Mouse (Mus musculus) forebrain, embryonic 12.5 days (tissue): ENCODE measurements around the gene Bmp7. TPM values are rescaled to one million over a fixed set of nuclear protein-coding genes. Genes with fewer than 3 reads are reported as not detected.

Experiments
- ATAC-seq: fragments of 200-750 bp; cut with Nextera tagmentation; 2 replicates; pipeline ENCODE4 v1.8.0; 2017; ENCODE audit warnings: moderate TSS enrichment; ENCODE audit not compliant: low FRiP score
- H3K27ac ChIP-seq: fragments of 300-500 bp; sonication (generic); 2 replicates; pipeline ENCODE4 v1.5.1; 2016; ENCODE audit warnings: mild to moderate bottlenecking
- H3K27me3 ChIP-seq: fragments of 300-500 bp; sonication (generic); 2 replicates; pipeline ENCODE4 v1.6.1; 2016; ENCODE audit warnings: mild to moderate bottlenecking
- H3K36me3 ChIP-seq: fragments of 300-500 bp; sonication (generic); replicated peaks from 2 replicates; pipeline ENCODE4 v1.6.1; 2016; ENCODE audit warnings: mild to moderate bottlenecking
- H3K4me1 ChIP-seq: fragments of 300-500 bp; sonication (generic); 2 replicates; pipeline ENCODE4 v1.6.1; 2016
- H3K4me2 ChIP-seq: fragments of 300-500 bp; sonication (generic); 2 replicates; pipeline ENCODE4 v1.6.1; 2016; ENCODE audit warnings: mild to moderate bottlenecking, moderate library complexity
- H3K4me3 ChIP-seq: fragments of 300-500 bp; sonication (generic); replicated peaks from 2 replicates; pipeline ENCODE4 v1.5.1; 2016; ENCODE audit warnings: mild to moderate bottlenecking
- H3K9ac ChIP-seq: fragments of 300-500 bp; sonication (generic); 2 replicates; pipeline ENCODE4 v1.6.1; 2016; ENCODE audit warnings: mild to moderate bottlenecking
- H3K9me3 ChIP-seq: fragments of 300-500 bp; sonication (generic); 2 replicates; pipeline ENCODE4 v1.6.1; 2016
- WGBS: fragments of 180-500 bp; shearing (Covaris S2); methylation state at CpG from one replicate; pipeline ENCODE4 v1.1.7; 2016; 5-methylcytosine and 5-hydroxymethylcytosine counted together
- polyA plus RNA-seq: library from polyadenylated mRNA; unstranded; fragments of >200 nt; fragmentation: Nextera tagmentation; extraction: Ambion mirVana; gene quantifications from 2 replicates; pipeline ENCODE4 v1.2.1, GENCODE M21; 2016

The Bmp7 gene
- polyA plus RNA-seq, 1 experiment from 2014 or later: 13.2 TPM

DNA sequence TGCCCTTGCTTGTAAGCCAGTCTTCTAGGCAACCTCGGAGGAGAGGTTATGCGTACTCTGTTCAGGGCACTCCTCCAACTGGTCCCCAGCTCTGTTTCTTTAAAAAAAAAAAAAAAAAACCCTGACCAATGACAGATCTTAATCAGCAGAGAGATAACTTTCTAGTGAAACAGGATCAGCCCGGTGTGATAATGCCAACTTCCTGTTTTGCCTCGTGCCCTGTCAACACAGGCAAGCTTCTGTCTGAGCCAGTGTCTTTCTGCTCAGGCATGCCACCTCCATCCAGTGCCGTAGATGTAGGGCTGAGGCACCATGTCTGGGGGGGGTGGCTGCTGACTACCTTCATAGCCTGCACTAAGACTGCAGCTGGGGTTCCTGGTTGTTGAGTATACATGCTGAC, 12.5 kb downstream of the Bmp7 start:
- Histone ChIP-seq H3K36me3 (no peaks in the 10 kb centered on the region), H3K27ac (no peak overlapping the region), H3K9me3 (0 out of 2 replicates have a peak, but pooled peaks cover 4% of the 10 kb centered on the region), H3K4me1 (peaks cover 28% of the 10 kb centered on the region), H3K4me3 (no peak overlapping the region), H3K9ac (no peak overlapping the region), H3K27me3 (peaks cover 14% of the 10 kb centered on the region), H3K4me2 (no peak overlapping the region)
- no peak for ATAC-seq
- WGBS: 84% methylated on average over 5 of the region's 5 CpGs

DNA sequence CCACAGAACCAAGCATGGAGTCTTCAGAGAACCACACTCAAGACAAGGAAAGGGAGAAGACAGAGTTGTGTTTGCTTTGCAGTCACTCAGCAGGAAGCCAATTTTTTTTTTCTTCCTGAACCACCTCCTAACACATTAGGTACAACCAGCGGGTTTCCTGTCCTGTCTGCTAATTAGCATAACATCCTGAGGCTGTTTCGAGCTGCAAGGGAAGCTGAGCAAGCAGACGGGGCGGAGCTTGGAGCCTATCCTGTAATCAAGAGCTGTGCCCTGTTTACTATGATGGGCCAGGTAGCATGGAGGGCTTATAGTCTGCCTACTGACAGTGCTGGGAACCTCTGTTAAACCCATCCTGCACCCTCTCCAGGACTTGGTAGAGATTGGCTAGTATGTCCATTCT, 13.8 kb downstream of the Bmp7 start:
- Histone ChIP-seq H3K4me1 (peaks cover 27% of the 10 kb centered on the region), H3K4me2 (no peak overlapping the region), H3K4me3 (no peak overlapping the region), H3K27me3 (peaks cover 8% of the 10 kb centered on the region), H3K9ac (no peak overlapping the region), H3K9me3 (0 out of 2 replicates have a peak, but pooled peaks cover 4% of the 10 kb centered on the region), H3K36me3 (no peaks in the 10 kb centered on the region), H3K27ac (no peak overlapping the region)
- WGBS: 79% methylated on average over 4 of the region's 4 CpGs
- no peak for ATAC-seq

DNA sequence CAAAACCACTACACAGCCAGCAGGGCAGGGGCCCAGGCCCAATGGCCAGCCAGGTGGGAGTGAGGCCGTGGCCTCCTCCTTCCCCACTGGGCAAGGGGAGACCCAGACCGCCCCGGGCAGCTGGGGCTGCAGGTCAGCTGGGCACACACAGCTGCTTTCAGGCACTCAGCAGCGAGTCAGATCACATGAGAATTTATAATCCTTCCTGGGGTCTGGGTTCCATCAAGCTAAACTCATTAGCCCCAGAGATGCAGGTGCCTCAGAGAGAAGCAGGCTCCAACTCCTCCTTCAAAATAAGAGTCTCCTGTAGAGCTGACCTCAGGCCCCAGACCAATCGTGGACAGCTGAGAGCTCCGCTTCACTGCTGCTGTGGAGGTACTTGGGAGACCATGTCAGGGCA, 15.2 kb downstream of the Bmp7 start:
- H3K36me3 ChIP-seq: no peaks in the 10 kb centered on the region
- peaks cover 3% of the 10 kb centered on the region for H3K27me3 ChIP-seq
- H3K9ac ChIP-seq: no peak overlapping the region
- H3K27ac ChIP-seq: no peak overlapping the region
- H3K4me1 ChIP-seq: peaks cover 27% of the 10 kb centered on the region
- H3K4me2 ChIP-seq: no peak overlapping the region
- no peak overlapping the region for H3K4me3 ChIP-seq
- ATAC-seq: no peak
- 34% methylated on average over 6 of the region's 6 CpGs for WGBS
- H3K9me3 ChIP-seq: 0 out of 2 replicates have a peak, but pooled peaks cover 4% of the 10 kb centered on the region

DNA sequence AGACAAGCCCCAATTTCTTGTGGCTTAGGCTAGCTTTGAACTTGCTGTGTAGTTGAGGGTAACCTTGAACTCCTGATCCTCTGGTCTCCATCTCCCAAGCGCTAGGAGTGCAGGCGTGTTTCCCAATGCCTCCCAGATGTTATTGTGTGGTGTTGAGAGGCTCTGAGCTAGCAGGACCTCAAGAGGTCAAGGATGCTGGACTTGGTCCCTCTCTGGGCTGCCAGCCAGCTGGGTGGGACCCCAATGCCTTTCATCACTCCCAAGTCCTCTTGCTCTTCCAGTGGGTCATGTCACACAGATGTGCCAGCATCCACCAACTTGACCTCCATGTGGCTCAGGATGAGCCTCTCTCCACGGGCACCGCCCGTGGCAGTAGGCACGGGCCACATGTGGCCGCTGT, 16.9 kb downstream of the Bmp7 start:
- ATAC-seq: no peak
- WGBS: 91% methylated on average over 7 of the region's 7 CpGs
- 0 out of 2 replicates have a peak, but pooled peaks cover 4% of the 10 kb centered on the region for H3K9me3 ChIP-seq

DNA sequence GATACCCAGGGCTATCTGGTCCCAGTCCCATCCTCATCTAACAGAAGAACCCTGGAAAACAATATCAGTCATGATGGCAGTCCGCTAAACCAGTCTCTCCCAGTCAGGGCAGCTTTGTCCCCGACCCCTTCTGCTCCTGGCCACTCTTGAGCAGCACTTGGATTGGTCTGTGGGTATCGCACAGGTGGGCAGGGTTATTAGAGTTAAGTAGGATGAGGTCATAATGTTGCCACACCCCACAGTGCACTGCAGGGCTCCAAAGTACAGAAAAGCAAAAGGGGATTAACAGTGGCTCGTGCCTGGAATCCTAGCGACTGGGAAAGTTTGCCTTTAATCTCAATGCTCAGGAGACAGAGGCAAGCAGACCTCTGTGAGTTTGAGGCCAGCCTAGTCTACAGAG, 17.5 kb downstream of the Bmp7 start:
- no peak for ATAC-seq
- Histone ChIP-seq H3K27me3 (no peaks in the 10 kb centered on the region; the same call in 1 of the 2 replicates), H3K36me3 (no peaks in the 10 kb centered on the region), H3K27ac (no peak overlapping the region), H3K9me3 (0 out of 2 replicates have a peak, but pooled peaks cover 4% of the 10 kb centered on the region), H3K4me1 (peaks cover 14% of the 10 kb centered on the region), H3K4me3 (no peak overlapping the region), H3K4me2 (no peak overlapping the region), H3K9ac (no peak overlapping the region)
- 37% methylated on average over 5 of the region's 5 CpGs for WGBS

More for the DNA sequence above, 16.9 kb downstream of the Bmp7 start:
- peaks cover 14% of the 10 kb centered on the region for H3K4me1 ChIP-seq
- no peaks in the 10 kb centered on the region for H3K36me3 ChIP-seq
- no peak overlapping the region for H3K4me3 ChIP-seq
- no peak overlapping the region for H3K4me2 ChIP-seq
- H3K27me3 ChIP-seq: no peaks in the 10 kb centered on the region; the same call in 1 of the 2 replicates
- H3K9ac ChIP-seq: no peak overlapping the region
- H3K27ac ChIP-seq: no peak overlapping the region

DNA sequence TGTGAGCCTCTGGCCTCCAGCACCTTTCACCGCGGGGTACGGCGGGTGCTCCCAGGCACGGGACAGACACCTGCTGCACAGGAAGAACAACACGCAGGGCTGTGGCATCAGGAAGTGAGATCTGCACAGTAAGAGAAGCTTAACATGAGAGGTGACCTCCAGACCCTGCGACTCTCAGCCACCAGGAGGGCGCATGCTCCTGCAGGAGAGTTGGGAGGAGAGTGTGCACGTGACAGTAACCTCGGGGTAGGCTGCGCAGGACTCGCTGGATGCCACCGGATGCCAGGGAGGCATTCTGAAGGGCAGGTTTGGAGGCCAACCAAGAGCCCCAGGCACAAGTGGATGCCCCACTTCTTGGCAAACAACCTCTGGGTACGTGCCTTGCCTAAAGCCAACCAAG, 26.1 kb downstream of the Bmp7 start:
- no peak overlapping the region for H3K4me3 ChIP-seq
- 89% methylated on average over 14 of the region's 14 CpGs for WGBS
- no peak for ATAC-seq
- no peak overlapping the region for H3K9ac ChIP-seq
- no peak overlapping the region for H3K27ac ChIP-seq
- no peaks in the 10 kb centered on the region for H3K36me3 ChIP-seq
- H3K27me3 ChIP-seq: no peaks in the 10 kb centered on the region
- H3K9me3 ChIP-seq: no peaks in the 10 kb centered on the region
- H3K4me2 ChIP-seq: no peak overlapping the region
- H3K4me1 ChIP-seq: peaks cover 19% of the 10 kb centered on the region

DNA sequence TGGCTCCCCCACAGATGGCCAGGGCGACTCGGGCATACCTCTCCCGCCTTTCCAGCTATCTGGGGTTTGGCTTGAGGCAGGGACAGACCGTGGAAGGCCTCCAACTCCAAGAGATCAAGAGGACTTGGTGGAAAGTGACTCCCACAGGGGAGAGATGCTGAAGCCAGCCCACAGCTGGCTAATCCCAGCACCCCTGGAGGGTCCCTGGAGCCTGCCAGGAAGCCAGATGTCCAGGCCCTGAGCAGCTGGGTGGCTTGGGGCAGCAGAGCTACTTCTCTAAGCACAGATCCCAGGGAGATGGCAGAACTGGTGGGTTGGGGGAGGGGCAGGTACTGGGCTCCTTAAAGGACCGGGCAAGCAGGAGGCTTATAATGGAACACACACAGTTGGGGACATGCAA, 28.4 kb downstream of the Bmp7 start:
- H3K27me3 ChIP-seq: no peaks in the 10 kb centered on the region
- no peak overlapping the region for H3K27ac ChIP-seq
- 33% methylated on average over 5 of the region's 5 CpGs for WGBS
- no peaks in the 10 kb centered on the region for H3K9me3 ChIP-seq
- no peak for ATAC-seq
- H3K4me1 ChIP-seq: peaks cover 24% of the 10 kb centered on the region
- no peak overlapping the region for H3K4me3 ChIP-seq
- H3K36me3 ChIP-seq: no peaks in the 10 kb centered on the region
- H3K4me2 ChIP-seq: no peak overlapping the region
- H3K9ac ChIP-seq: no peak overlapping the region

DNA sequence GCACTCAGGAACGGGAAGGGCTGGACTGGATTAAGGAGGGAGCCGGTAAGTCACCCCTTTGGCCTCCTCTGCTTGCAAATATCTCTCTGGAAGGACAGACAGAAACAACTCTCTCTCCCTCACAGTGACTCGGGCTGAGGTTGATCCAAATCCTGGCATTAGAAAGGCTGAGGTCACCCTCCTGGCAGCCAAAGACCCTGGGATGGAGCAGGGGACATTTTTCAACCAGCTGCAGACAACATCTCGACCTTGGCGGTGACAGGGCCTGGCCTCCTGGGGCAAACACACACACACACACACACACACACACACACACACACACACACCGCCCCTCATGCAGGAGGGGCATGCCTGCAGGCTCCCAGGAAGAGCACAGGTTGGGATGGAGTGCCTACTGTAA, 29.0 kb downstream of the Bmp7 start:
- H3K4me2 ChIP-seq: no peak overlapping the region
- no peak for ATAC-seq
- H3K9ac ChIP-seq: no peak overlapping the region
- no peaks in the 10 kb centered on the region for H3K36me3 ChIP-seq
- H3K4me3 ChIP-seq: no peak overlapping the region
- no peak overlapping the region for H3K27ac ChIP-seq
- no peaks in the 10 kb centered on the region for H3K9me3 ChIP-seq
- WGBS: 82% methylated on average over 6 of the region's 6 CpGs
- peaks cover 24% of the 10 kb centered on the region for H3K4me1 ChIP-seq
- H3K27me3 ChIP-seq: no peaks in the 10 kb centered on the region

DNA sequence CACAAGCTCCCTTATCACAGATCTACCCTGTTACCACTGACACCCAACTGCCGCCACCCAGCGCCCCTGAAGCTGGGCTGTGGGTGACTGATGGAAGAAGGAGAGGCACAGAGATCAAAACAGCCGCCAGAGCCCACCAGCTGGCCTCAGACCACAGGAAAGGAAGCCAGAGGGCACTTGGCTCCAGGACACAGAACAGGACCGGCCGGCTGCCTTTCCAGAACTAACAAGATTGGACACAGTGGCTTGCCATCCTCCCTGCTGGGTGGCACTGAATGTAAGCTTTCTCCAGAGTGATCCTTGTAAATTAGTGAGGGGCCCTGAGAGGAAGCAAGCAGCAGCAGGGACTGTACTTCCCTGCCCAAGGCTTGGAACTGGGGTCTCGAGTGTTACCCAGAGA, 30.7 kb downstream of the Bmp7 start:
- Histone ChIP-seq H3K27ac (no peak overlapping the region), H3K36me3 (no peaks in the 10 kb centered on the region), H3K4me2 (no peak overlapping the region), H3K4me1 (peaks cover 24% of the 10 kb centered on the region), H3K9me3 (no peaks in the 10 kb centered on the region), H3K4me3 (no peak overlapping the region), H3K9ac (no peak overlapping the region), H3K27me3 (no peaks in the 10 kb centered on the region)
- 67% methylated on average over 6 of the region's 6 CpGs for WGBS
- no peak for ATAC-seq

DNA sequence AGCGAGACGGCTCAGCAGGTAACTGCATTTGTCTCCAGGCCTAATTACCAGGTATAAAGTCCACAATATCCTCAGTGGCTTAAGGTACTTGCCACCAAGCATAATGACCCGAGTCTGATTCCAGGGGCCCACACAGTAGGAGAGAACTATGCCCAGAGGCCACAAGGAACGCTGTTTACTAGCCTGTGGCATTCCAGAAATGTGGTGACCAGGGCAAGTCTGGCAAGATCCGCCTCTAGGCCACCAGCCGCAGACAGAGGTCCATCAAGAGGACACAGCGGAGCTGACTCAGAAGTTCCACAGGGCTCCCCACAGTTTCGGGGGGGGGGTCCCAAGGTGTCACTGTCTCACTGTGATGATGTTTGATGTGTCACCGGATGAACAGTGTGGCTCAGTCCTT, 34.0 kb downstream of the Bmp7 start:
- H3K27me3 ChIP-seq: no peaks in the 10 kb centered on the region
- no peaks in the 10 kb centered on the region for H3K9me3 ChIP-seq
- WGBS: 82% methylated on average over 9 of the region's 9 CpGs
- no peak overlapping the region for H3K4me2 ChIP-seq
- H3K9ac ChIP-seq: no peak overlapping the region
- no peak overlapping the region for H3K4me3 ChIP-seq
- H3K27ac ChIP-seq: no peak overlapping the region
- H3K36me3 ChIP-seq: no peaks in the 10 kb centered on the region
- peaks cover 16% of the 10 kb centered on the region; the same call in 1 of the 2 replicates for H3K4me1 ChIP-seq
- no peak for ATAC-seq

DNA sequence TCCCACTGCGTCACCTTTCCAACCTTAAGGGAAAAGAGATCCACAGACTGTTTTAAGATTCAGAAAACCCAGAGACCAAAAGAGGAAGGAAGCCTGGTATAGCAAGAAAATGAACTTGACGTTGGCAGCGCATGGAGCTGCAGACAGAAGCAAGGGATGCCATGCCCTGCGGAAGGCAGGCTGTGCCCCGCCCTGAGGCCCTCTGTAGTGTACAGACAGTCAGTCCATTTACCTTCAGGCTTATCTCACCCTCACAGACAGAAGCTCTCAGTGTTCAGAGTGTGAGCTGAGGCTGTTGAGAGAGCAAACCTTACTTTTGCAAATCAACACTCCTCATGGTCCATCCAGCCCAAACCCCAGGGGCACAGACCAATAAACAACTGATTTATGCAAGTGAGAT, 35.1 kb downstream of the Bmp7 start:
- Histone ChIP-seq H3K36me3 (no peaks in the 10 kb centered on the region), H3K9me3 (no peaks in the 10 kb centered on the region), H3K4me1 (peaks cover 14% of the 10 kb centered on the region; the same call in 1 of the 2 replicates), H3K4me2 (no peak overlapping the region), H3K4me3 (no peak overlapping the region), H3K27me3 (no peaks in the 10 kb centered on the region), H3K27ac (no peak overlapping the region), H3K9ac (no peak overlapping the region)
- 94% methylated on average over 5 of the region's 5 CpGs for WGBS
- ATAC-seq: no peak

DNA sequence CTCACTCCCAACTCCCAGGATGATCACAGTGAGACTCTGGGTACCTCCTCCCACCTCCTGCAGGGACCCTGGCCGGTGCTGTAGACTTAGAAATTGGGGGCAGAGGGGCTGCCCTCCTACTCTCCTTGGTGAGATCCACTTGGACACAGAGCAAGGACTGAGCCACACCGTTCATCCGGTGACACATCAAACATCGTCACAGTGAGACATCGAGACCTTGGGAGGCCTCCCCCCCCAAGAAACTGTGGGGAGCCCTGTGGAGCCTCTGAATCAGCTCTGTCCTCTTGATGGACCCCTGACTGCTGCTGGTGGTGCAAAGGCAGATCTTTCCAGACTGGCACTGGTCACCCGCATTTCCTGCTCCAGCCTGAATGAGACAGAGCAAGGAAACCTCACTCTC, 35.5 kb downstream of the Bmp7 start:
- WGBS: 92% methylated on average over 6 of the region's 6 CpGs
- Histone ChIP-seq H3K4me2 (no peak overlapping the region), H3K27me3 (no peaks in the 10 kb centered on the region), H3K27ac (no peak overlapping the region), H3K9ac (no peak overlapping the region), H3K4me1 (peaks cover 10% of the 10 kb centered on the region; the same call in 1 of the 2 replicates), H3K4me3 (no peak overlapping the region), H3K9me3 (no peaks in the 10 kb centered on the region), H3K36me3 (no peaks in the 10 kb centered on the region)
- ATAC-seq: no peak

DNA sequence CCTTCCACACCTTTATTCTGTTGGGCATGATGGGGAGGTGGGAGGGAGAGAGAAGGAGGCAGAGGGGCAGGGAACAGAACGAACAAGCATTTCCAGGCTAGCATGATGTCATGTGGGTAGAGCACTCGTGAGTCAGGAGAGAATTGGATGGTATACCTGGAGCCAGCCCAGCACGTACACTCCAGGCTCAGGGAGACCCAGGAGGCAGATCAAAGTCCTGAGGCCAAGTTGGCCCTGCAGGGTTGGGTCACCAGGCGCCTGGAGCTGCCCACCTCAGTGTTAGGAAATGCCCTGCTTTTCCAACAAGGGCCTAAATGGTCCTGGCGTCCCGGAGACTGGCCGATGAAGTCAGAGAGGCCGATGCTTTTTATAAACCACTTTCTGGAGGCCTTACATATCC, 36.6 kb downstream of the Bmp7 start:
- no peaks in the 10 kb centered on the region for H3K36me3 ChIP-seq
- WGBS: 87% methylated on average over 8 of the region's 8 CpGs
- H3K4me3 ChIP-seq: no peak overlapping the region
- H3K27me3 ChIP-seq: no peaks in the 10 kb centered on the region
- H3K4me1 ChIP-seq: no peaks in the 10 kb centered on the region
- ATAC-seq: no peak
- no peak overlapping the region for H3K4me2 ChIP-seq
- 0 out of 2 replicates have a peak, but pooled peaks cover 2% of the 10 kb centered on the region for H3K9me3 ChIP-seq
- H3K9ac ChIP-seq: no peak overlapping the region
- no peak overlapping the region for H3K27ac ChIP-seq
